Mouse (Mus musculus): ENCODE measurements around the gene Cryge.

GRCm38 (mm10) chr1:65005575-65005974 is 45.4 kb downstream of the Cryge start:
- TF ChIP-seq CTCF (IDR thresholded peaks at IDR 0.05; ENCODE audit: control insufficient read depth, insufficient read depth, low read length) (no peak), POLR2A (IDR thresholded peaks at IDR 0.05; ENCODE audit: borderline replicate concordance, control insufficient read depth, low read depth, low read length) (no peak)

All from bone marrow, adult 2 months (tissue).